15 mouse cellular contexts compared by ENCODE assay signal in genomic region chr13:113696838-113697321, GRCm38 (mm10). TPM values are rescaled to one million over a fixed set of nuclear protein-coding genes. Genes with fewer than 3 reads are reported as not detected.
DNase-seq lines count a peak whose midpoint lies in the region; ATAC-seq and TF ChIP-seq lines count a peak whose summit lies in the region.
"Had no signal": no experiment of that assay in that cellular context is flagged by ENCODE, and none has a peak within 500 bp of the region (broad histone marks: within the 10 kb centered on the region; RNA-seq: fewer than 3 reads in every experiment).

No protein-coding gene starts in this region.

- no peaks in the 10 kb centered on the region for H3K27me3 ChIP-seq in forebrain, embryonic 14.5 days (replicated peaks; ENCODE audit: control insufficient read depth, insufficient read depth, low read length)
- no peaks in the 10 kb centered on the region for H3K27me3 ChIP-seq in forebrain, embryonic 10.5 days (ENCODE audit: poor library complexity, severe bottlenecking)
- H3K27me3 ChIP-seq in lung, embryonic 14.5 days (ENCODE audit: insufficient read depth, low read length), result no peaks in the 10 kb centered on the region

- no peak overlapping the region for H3K4me2 ChIP-seq in forebrain, embryonic 14.5 days (ENCODE audit: low read length)
- no peak overlapping the region for H3K4me2 ChIP-seq in lung, embryonic 14.5 days

- peak; percentile 71 for ATAC-seq in forebrain, embryonic 14.5 days
- peak; percentile 69 for ATAC-seq in lung, embryonic 14.5 days (ENCODE audit: insufficient read depth)
- ATAC-seq: inflammation-experienced regulatory T-cells, adult 6 months had no signal

- peak overlapping the region; percentile 33; the same call in 1 of the 2 replicates for H3K27ac ChIP-seq in forebrain, embryonic 14.5 days (ENCODE audit: low read depth, low read length)
- H3K27ac ChIP-seq in forebrain, embryonic 10.5 days, result no peak overlapping the region
- H3K27ac ChIP-seq in lung, embryonic 14.5 days (ENCODE audit: low read depth), result no peak overlapping the region
- H3K27ac ChIP-seq: limb, embryonic 10.5 days had no signal

- TF ChIP-seq POLR2A in lung, adult 2 months (IDR thresholded peaks at IDR 0.05; ENCODE audit: borderline replicate concordance, extremely low read depth, low read depth, low read length), result no peak

- peaks cover 3% of the 10 kb centered on the region; the same call in 1 of the 2 replicates for H3K4me1 ChIP-seq in forebrain, embryonic 14.5 days (ENCODE audit: control insufficient read depth, insufficient read depth, low read length)
- peaks cover 17% of the 10 kb centered on the region for H3K4me1 ChIP-seq in forebrain, embryonic 10.5 days
- no peaks in the 10 kb centered on the region for H3K4me1 ChIP-seq in lung, embryonic 14.5 days (ENCODE audit: insufficient read depth)
- H3K4me1 ChIP-seq in lung, adult 2 months (ENCODE audit: control insufficient read depth, insufficient read depth, low read length), result no peaks in the 10 kb centered on the region; the same call in 1 of the 2 replicates

- no peaks in the 10 kb centered on the region for H3K36me3 ChIP-seq in forebrain, embryonic 14.5 days (ENCODE audit: control insufficient read depth, insufficient read depth, low read length)
- no peaks in the 10 kb centered on the region for H3K36me3 ChIP-seq in forebrain, embryonic 10.5 days (replicated peaks)
- H3K36me3 ChIP-seq in lung, embryonic 14.5 days (ENCODE audit: insufficient read depth), result no peaks in the 10 kb centered on the region
- H3K36me3 ChIP-seq: G1E; limb, embryonic 10.5 days had no signal

- no peak overlapping the region for H3K4me3 ChIP-seq in forebrain, embryonic 14.5 days (ENCODE audit: low read depth, low read length)
- no peak overlapping the region for H3K4me3 ChIP-seq in forebrain, embryonic 10.5 days
- H3K4me3 ChIP-seq in lung, embryonic 14.5 days (ENCODE audit: low read depth, low read length), result no peak overlapping the region
- no peak overlapping the region for H3K4me3 ChIP-seq in lung, adult 2 months (replicated peaks; ENCODE audit: extremely low read depth, low read depth, low read length)
- H3K4me3 ChIP-seq: limb, embryonic 10.5 days had no signal

- peak; percentile 79 for DNase-seq in forebrain, embryonic 14.5 days (ENCODE audit: low spot score)
- DNase-seq in forebrain, embryonic 10.5 days (ENCODE audit: extremely low spot score, low spot score), result no peak
- peak; percentile 81 for DNase-seq in lung, embryonic 14.5 days
- no peak for DNase-seq in lung, adult 2 months
- peak; percentile 34 for DNase-seq in right cerebral cortex, postnatal 4 days
- no peak for DNase-seq in right cerebral cortex, adult 18-20 months
- DNase-seq in thymus, postnatal 10 days (ENCODE audit: low spot score in 2 of 2), result no peak
- no peak for DNase-seq in cerebellum, postnatal 25 days
- DNase-seq: B cell, adult 2 months; gastrocnemius, postnatal 36 days; layer of hippocampus, adult 9-11 months; thymus, adult 18-20 months had no signal

- no peak overlapping the region for H3K9ac ChIP-seq in forebrain, embryonic 14.5 days (ENCODE audit: low read length)
- no peak overlapping the region for H3K9ac ChIP-seq in lung, embryonic 14.5 days

- 13% methylated on average over 4 of the region's 4 CpGs for WGBS in forebrain, embryonic 14.5 days
- 82% methylated on average over 4 of the region's 4 CpGs for WGBS in forebrain, embryonic 10.5 days
- WGBS in lung, embryonic 14.5 days, result 34% methylated on average over 4 of the region's 4 CpGs
- 44% methylated on average over 4 of the region's 4 CpGs for WGBS in lung, adult 2 months

- H3K9me3 ChIP-seq in forebrain, embryonic 14.5 days (replicated peaks; ENCODE audit: control insufficient read depth, low read length), result no peaks in the 10 kb centered on the region
- 0 out of 2 replicates have a peak, but pooled peaks cover 5% of the 10 kb centered on the region for H3K9me3 ChIP-seq in forebrain, embryonic 10.5 days
- no peaks in the 10 kb centered on the region for H3K9me3 ChIP-seq in lung, embryonic 14.5 days (ENCODE audit: low read depth, low read length)
- H3K9me3 ChIP-seq: limb, embryonic 10.5 days had no signal

- TF ChIP-seq CTCF in lung, embryonic 14.5 days (IDR thresholded peaks at IDR 0.05; ENCODE audit: low read depth), result no peak
- no peak for TF ChIP-seq CTCF in lung, adult 2 months (IDR thresholded peaks at IDR 0.05; ENCODE audit: insufficient read depth, low read length)

RNA-seq across cellular contexts. Expression of gene Hspb3, which starts 33.4 kb away (rescaled TPM):
- 1.1 TPM in 1 of 2 replicates, not detected in the other for polyA plus RNA-seq in forebrain, embryonic 14.5 days (2014; fragmentation: Nextera tagmentation; extraction: Ambion mirVana)
- polyA plus RNA-seq in forebrain, embryonic 10.5 days (2016; fragmentation: Nextera tagmentation; extraction: Ambion mirVana), result not detected in 2 replicates
- polyA plus RNA-seq in lung, embryonic 14.5 days (2014; fragmentation: Nextera tagmentation; extraction: Ambion mirVana), result 1.3 TPM in 1 of 2 replicates, not detected in the other
- 0.27 and 0.92 TPM in 2 replicates for polyA plus RNA-seq in lung, adult 2 months (2012; rRNA removed)
- polyA plus RNA-seq: G1E; inflammation-experienced regulatory T-cells, adult 6 months; limb, embryonic 10.5 days had no signal

Comparison
In these comparisons a context has a peak if more than half of its experiments do, and no peak if none do; other contexts are left out.
1. DNase-seq: peak in forebrain, embryonic 14.5 days (single experiment), lung, embryonic 14.5 days (single experiment) and right cerebral cortex, postnatal 4 days (single experiment); none in forebrain, embryonic 10.5 days (single experiment), lung, adult 2 months (single experiment), right cerebral cortex, adult 18-20 months (single experiment), thymus, postnatal 10 days (0 of 2) and cerebellum, postnatal 25 days (0 of 2).